In genomic region chr3:142334496-142334895, GRCm38 (mm10) we compare ENCODE assay signal across 35 mouse cellular contexts.
"Had no signal": no experiment of that assay in that cellular context is flagged by ENCODE, and none has a peak within 500 bp of the region (broad histone marks: within the 10 kb centered on the region; RNA-seq: fewer than 3 reads in every experiment).

No protein-coding gene starts in this region.

- H3K27me3 ChIP-seq: heart, embryonic 12.5 days; heart, embryonic 13.5 days; heart, embryonic 15.5 days; hindbrain, embryonic 12.5 days; hindbrain, embryonic 13.5 days; hindbrain, embryonic 15.5 days; intestine, embryonic 15.5 days; kidney, embryonic 15.5 days had no signal

- DNase-seq: heart, postnatal 10 days; heart, postnatal 14 days; heart, postnatal 36 days; heart, postnatal 4 days; kidney, adult 11 months; kidney, adult 18-20 months; kidney, adult 2 months; kidney, adult 8-10 months; kidney, adult 9 months; kidney, postnatal 10 days; kidney, postnatal 14 days; kidney, postnatal 25 days; kidney, postnatal 36 days; kidney, postnatal 4 days; layer of hippocampus, adult 9-11 months; layer of hippocampus, postnatal 36 days had no signal

- H3K9ac ChIP-seq: heart, embryonic 12.5 days; heart, embryonic 13.5 days; heart, embryonic 15.5 days; hindbrain, embryonic 12.5 days; hindbrain, embryonic 13.5 days; hindbrain, embryonic 14.5 days; hindbrain, embryonic 15.5 days; intestine, embryonic 15.5 days; kidney, embryonic 15.5 days had no signal

- ATAC-seq: hindbrain, embryonic 16.5 days; hindbrain, postnatal 0 days; inflammation-experienced regulatory T-cells, adult 6 months; intestine, embryonic 15.5 days; intestine, embryonic 16.5 days; intestine, postnatal 0 days had no signal

- H3K4me1 ChIP-seq: hindbrain, embryonic 10.5 days; hindbrain, embryonic 12.5 days; hindbrain, embryonic 13.5 days; hindbrain, embryonic 15.5 days; intestine, embryonic 15.5 days had no signal

- H3K4me3 ChIP-seq: heart, embryonic 10.5 days; heart, embryonic 12.5 days; heart, embryonic 13.5 days; heart, embryonic 15.5 days; hindbrain, embryonic 10.5 days; hindbrain, embryonic 12.5 days; hindbrain, embryonic 13.5 days; hindbrain, embryonic 15.5 days; intestine, embryonic 15.5 days; kidney, embryonic 15.5 days; left cerebral cortex, adult 2 months had no signal

- H3K27ac ChIP-seq: heart, embryonic 13.5 days; heart, embryonic 15.5 days; hindbrain, embryonic 10.5 days; hindbrain, embryonic 12.5 days; hindbrain, embryonic 13.5 days; hindbrain, embryonic 14.5 days; hindbrain, embryonic 15.5 days; hindbrain, postnatal 0 days; intestine, embryonic 15.5 days; kidney, embryonic 15.5 days; kidney, postnatal 0 days; left cerebral cortex, adult 2 months had no signal

- H3K9me3 ChIP-seq: heart, embryonic 10.5 days; heart, embryonic 12.5 days; heart, embryonic 13.5 days; heart, embryonic 15.5 days; hindbrain, embryonic 10.5 days; hindbrain, embryonic 12.5 days; hindbrain, embryonic 13.5 days; hindbrain, embryonic 15.5 days; intestine, embryonic 15.5 days; kidney, embryonic 15.5 days had no signal

- H3K4me2 ChIP-seq: heart, embryonic 11.5 days; heart, embryonic 12.5 days; heart, embryonic 13.5 days; heart, embryonic 15.5 days; hindbrain, embryonic 12.5 days; hindbrain, embryonic 13.5 days; hindbrain, embryonic 14.5 days; hindbrain, embryonic 15.5 days; intestine, embryonic 15.5 days; kidney, embryonic 15.5 days had no signal

- H3K36me3 ChIP-seq: heart, embryonic 12.5 days; hindbrain, embryonic 10.5 days; hindbrain, embryonic 12.5 days; hindbrain, embryonic 13.5 days; hindbrain, embryonic 15.5 days; intestine, embryonic 15.5 days; kidney, embryonic 15.5 days had no signal
